Mouse (Mus musculus) neural tube, embryonic 14.5 days (tissue): ENCODE measurements around the gene Nebl. TPM values are rescaled to one million over a fixed set of nuclear protein-coding genes. Genes with fewer than 3 reads are reported as not detected.

Source experiments
- ATAC-seq: fragments of 200-750 bp; cut with Nextera tagmentation; 2 replicates; pipeline ENCODE4 v1.8.0; 2017; ENCODE audit warnings: low read depth, mild to moderate bottlenecking, moderate TSS enrichment, moderate library complexity
- H3K27ac ChIP-seq: fragments of 300-500 bp; sonication (generic); 2 replicates; pipeline ENCODE4 v1.5.1; 2014; ENCODE audit warnings: low read depth, mild to moderate bottlenecking, control low read depth, low read length, moderate library complexity, mixed read lengths
- H3K27me3 ChIP-seq: fragments of 300-500 bp; sonication (generic); 2 replicates; pipeline ENCODE4 v1.6.1; 2014; ENCODE audit warnings: low read length; ENCODE audit not compliant: control insufficient read depth, insufficient read depth
- H3K36me3 ChIP-seq: fragments of 300-500 bp; sonication (generic); 2 replicates; pipeline ENCODE4 v1.6.1; 2014; ENCODE audit warnings: low read length, mixed read lengths; ENCODE audit not compliant: control insufficient read depth, insufficient read depth
- H3K4me1 ChIP-seq: fragments of 300-500 bp; sonication (generic); 2 replicates; pipeline ENCODE4 v1.6.1; 2014; ENCODE audit warnings: low read length; ENCODE audit not compliant: control insufficient read depth, insufficient read depth
- H3K4me2 ChIP-seq: fragments of 300-500 bp; sonication (generic); 2 replicates; pipeline ENCODE4 v1.6.1; 2014; ENCODE audit warnings: mild to moderate bottlenecking, low read depth, low read length, control low read depth
- H3K4me3 ChIP-seq: fragments of 300-500 bp; sonication (generic); 2 replicates; pipeline ENCODE4 v1.5.1; 2014; ENCODE audit warnings: low read depth, low read length, control low read depth, mixed read lengths
- H3K9ac ChIP-seq: fragments of 300-500 bp; sonication (generic); replicated peaks from 2 replicates; pipeline ENCODE4 v1.6.1; 2014; ENCODE audit warnings: low read depth, mild to moderate bottlenecking, control low read depth, low read length, mixed read lengths
- H3K9me3 ChIP-seq: fragments of 300-500 bp; sonication (generic); 2 replicates; pipeline ENCODE4 v1.6.1; 2016; ENCODE audit warnings: low read length; ENCODE audit not compliant: control insufficient read depth
- WGBS: fragments of 180-500 bp; shearing (Covaris S2); extraction: QIAGEN DNeasy Blood & Tissue Kit; methylation state at CpG from one replicate; pipeline ENCODE4 v1.1.7; 2014; 5-methylcytosine and 5-hydroxymethylcytosine counted together
- polyA plus RNA-seq: library from polyadenylated mRNA; unstranded; fragments of >200 nt; fragmentation: Nextera tagmentation; extraction: Ambion mirVana; gene quantifications from 2 replicates; pipeline ENCODE4 v1.2.1, GENCODE M21; 2014

The Nebl gene
- polyA plus RNA-seq, 1 experiment from 2014 or later = 16.7 TPM

DNA sequence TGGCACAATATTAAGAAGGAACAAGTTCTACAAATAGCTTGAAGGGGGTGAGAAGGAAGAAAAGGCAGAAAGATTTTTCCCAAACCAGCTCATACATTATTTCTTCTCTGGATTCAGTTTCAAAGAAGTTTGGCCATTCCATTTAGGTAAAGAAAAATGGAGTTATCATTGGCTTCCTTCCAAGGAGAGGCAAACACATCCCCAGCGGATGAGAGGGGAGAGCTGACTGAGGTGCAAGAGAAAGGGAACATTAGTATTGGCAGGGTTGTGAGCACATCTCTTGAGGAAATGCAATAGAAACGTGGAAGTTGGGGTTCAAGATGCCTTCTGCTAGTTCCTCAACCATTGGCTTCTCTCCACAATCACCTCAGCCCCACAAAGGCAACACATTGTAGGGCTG lies 159.5 kb downstream of the Nebl start:
- Histone ChIP-seq H3K4me1 (no peaks in the 10 kb centered on the region), H3K4me2 (no peak overlapping the region), H3K4me3 (no peak overlapping the region), H3K9ac (no peak overlapping the region), H3K9me3 (no peaks in the 10 kb centered on the region), H3K27ac (no peak overlapping the region), H3K36me3 (no peaks in the 10 kb centered on the region), H3K27me3 (no peaks in the 10 kb centered on the region)
- 64% methylated on average over 2 of the region's 2 CpGs for WGBS
- no peak for ATAC-seq

DNA sequence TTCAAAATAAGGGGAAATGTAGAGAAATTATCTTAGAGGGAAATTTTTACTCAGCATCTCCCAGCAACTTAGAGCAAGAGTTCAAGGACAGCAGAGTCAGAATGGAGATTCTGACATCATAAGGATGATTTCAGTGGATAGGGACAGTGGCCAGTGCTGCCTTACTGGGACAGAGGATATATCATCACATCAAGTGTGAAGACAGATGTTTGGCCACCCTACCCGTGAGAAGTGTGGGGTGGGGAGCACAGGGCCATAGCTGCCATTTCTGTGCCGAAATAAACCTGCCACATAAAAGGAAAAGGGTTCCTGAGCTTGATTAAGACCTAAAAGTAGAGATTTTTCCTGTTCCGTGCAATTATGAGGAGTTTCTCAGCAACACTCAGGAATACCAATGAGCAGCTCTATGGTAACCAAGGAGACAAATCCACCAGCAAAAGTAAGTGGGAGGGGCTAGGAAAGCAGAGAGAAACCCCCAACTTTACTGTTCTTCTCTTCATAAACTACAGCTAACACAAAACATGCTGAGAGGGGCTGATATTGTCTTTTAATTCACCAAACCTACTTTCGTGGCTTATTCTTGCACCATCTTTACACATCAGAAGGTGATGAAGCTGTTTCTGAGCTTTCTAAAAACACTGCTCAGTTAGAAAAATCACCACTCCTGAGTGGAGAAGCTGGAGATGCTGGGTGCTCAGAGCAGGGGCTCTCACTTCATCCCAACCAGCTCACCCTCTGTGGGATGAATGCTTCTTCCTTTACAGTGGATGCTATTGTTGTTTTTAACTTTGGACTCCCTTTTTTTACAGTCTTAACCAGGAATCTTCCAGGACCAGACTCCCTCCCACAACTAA lies 172.1 kb downstream of the Nebl start:
- no peaks in the 10 kb centered on the region for H3K27me3 ChIP-seq
- H3K4me1 ChIP-seq = no peaks in the 10 kb centered on the region
- WGBS = 32% methylated on average over 4 of the region's 4 CpGs
- H3K4me3 ChIP-seq = no peak overlapping the region
- H3K9me3 ChIP-seq = no peaks in the 10 kb centered on the region
- no peak overlapping the region for H3K9ac ChIP-seq
- no peaks in the 10 kb centered on the region for H3K36me3 ChIP-seq
- peak; percentile 58; the same call in 1 of the 2 replicates for ATAC-seq
- no peak overlapping the region for H3K27ac ChIP-seq
- H3K4me2 ChIP-seq = no peak overlapping the region

DNA sequence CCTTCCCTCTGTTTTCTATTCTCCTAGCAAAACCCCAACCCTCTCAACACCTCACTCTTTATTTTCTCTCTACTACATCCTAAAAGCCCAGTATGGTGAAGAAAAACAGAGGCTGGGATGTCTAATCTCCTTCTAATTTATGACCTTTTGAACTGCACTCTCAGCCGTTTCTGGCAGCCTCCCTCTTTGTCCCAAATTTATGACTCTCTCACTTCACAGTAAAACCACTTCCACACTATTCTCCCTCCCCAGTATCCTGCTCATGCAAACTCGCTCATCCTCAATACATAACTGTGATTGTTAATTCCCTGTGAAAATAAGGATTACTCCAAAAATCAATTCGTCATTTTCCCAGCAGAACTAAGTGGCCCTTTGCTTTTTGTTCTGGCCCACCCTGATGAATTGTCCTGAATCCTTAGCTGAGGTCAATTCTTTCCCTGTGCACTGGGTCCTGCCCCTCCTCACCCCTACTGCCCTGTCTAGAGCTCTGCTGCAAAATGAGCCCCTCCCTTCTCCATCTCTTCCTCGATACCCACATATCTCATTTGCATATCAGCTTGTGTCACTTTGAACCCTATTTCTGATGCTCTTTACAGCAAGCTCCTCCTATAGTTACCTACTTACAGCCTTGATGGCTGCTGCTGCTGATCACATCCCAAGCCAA lies 181.2 kb downstream of the Nebl start:
- Histone ChIP-seq H3K36me3 (no peaks in the 10 kb centered on the region), H3K27ac (no peak overlapping the region; the same call in 1 of the 2 replicates), H3K27me3 (no peaks in the 10 kb centered on the region), H3K4me2 (no peak overlapping the region), H3K9ac (no peak overlapping the region), H3K4me3 (no peak overlapping the region), H3K9me3 (no peaks in the 10 kb centered on the region), H3K4me1 (no peaks in the 10 kb centered on the region)
- 9% methylated on average over 4 of the region's 4 CpGs for WGBS
- ATAC-seq = peak; percentile 46; the same call in 1 of the 2 replicates

DNA sequence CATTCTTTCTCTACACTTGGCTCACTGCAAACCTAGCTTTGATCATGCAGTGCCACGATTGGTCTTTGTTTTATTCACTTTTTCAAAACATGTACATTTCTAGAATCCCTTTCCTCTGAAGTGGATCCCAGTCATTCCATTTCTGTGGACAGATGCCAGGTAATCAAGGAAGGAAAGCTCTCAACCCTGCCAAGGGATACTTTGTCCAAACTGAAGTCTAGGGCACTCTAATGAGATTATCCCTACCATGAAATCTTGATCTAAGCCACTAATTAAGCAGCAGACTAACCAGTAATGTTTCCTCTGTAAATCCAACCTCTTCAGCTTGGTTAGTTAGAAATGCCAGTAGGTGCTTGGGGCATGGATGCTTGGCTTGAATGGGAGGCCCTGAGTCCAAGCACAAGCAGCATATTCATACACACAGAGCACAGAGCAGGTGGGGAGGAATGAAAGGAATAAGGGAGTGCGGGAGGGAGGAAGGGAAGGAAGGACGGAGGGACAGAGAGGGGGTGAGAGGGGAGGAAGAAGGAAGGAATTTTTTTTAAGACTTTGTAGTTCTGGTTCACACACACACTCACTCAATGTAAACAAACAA lies 184.8 kb downstream of the Nebl start:
- ATAC-seq = no peak
- WGBS = 91% methylated on average over 3 of the region's 3 CpGs

DNA sequence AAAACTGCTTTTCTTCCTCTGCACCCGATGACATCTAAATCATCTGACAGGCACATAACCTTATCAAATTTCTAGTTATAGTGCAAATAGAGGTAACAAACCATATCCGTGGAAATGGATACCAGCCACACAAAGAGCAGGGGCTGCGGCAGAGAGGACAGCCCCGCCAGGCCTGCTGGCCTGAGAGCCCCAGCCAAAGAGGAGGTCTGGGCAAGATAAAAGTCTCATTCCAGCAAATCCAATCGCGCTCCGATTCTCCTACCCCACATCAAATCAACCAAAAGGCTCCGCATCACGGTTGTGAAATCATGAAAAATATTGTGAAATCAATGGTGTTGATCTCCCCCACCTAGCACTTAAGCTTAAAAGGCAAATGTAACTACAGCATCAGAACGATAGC lies 191.5 kb downstream of the Nebl start:
- ATAC-seq = no peak

More for the DNA sequence above, 184.8 kb downstream of the Nebl start:
- Histone ChIP-seq H3K4me3 (no peak overlapping the region), H3K4me1 (no peaks in the 10 kb centered on the region), H3K9me3 (no peaks in the 10 kb centered on the region), H3K4me2 (no peak overlapping the region), H3K27ac (no peak overlapping the region), H3K9ac (no peak overlapping the region), H3K27me3 (no peaks in the 10 kb centered on the region), H3K36me3 (no peaks in the 10 kb centered on the region)

DNA sequence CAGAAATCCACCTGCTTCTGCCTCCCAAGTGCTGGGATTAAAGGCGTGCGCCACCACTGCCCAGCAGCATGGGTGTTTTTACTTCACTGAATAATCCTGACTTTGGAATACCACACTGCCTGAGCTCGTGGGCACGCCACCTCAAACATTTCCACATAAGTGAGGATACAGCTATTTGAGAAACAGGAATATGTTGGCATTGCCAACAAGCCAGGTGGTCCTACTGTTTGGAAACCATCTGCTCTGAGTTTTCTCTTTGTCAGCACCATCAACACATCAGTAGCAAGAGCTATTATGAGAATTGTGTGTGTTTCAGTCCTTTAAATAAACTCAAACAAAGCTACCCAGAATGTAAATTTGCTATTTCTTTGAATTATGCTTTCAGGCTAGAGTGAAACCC lies 192.8 kb downstream of the Nebl start:
- Histone ChIP-seq H3K9me3 (no peaks in the 10 kb centered on the region), H3K4me1 (no peaks in the 10 kb centered on the region), H3K4me3 (no peak overlapping the region), H3K27ac (no peak overlapping the region), H3K9ac (no peak overlapping the region), H3K4me2 (no peak overlapping the region), H3K27me3 (no peaks in the 10 kb centered on the region), H3K36me3 (no peaks in the 10 kb centered on the region)
- ATAC-seq = no peak
- WGBS = 87% methylated on average over 4 of the region's 4 CpGs

More for the DNA sequence above, 191.5 kb downstream of the Nebl start:
- H3K27me3 ChIP-seq = no peaks in the 10 kb centered on the region
- H3K9ac ChIP-seq = no peak overlapping the region
- H3K4me1 ChIP-seq = no peaks in the 10 kb centered on the region
- WGBS = 82% methylated on average over 10 of the region's 10 CpGs
- H3K9me3 ChIP-seq = no peaks in the 10 kb centered on the region
- no peak overlapping the region for H3K4me3 ChIP-seq
- H3K4me2 ChIP-seq = no peak overlapping the region
- no peak overlapping the region for H3K27ac ChIP-seq
- H3K36me3 ChIP-seq = no peaks in the 10 kb centered on the region

DNA sequence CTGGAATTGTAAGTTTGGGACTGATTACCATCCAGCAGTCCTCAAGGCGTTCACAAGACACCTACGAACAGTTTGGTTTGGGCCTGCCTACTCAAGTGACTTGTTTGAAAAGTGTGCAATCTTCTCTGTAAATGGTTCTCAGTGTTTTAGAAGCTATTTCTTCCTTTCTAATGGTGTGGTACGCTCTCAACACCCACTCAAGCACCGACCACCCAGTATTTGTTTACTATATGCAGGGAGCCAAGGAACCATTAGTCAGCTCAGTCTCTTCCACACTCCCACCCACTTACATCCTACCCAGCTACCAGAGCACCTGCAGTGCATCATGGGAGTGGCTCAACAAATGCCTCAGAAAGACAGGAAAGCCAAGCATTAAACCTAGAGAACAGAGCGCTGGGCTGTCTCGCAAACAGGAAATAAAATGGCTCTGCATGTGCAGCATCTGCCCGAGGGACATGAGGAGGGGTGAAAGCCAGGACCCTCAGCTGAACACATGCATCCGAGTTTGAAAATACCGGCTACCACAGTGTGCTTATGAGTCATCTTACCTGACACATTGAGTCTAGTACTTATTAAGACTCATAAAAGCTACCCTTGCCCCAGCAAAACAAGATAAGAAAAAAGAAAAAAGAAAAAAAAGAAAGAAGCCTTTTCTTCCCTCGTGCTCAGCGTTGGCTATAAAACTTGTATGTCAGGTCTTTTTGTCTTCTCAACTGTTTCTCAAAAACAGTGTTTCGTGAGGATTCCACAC lies 199.7 kb downstream of the Nebl start:
- no peak overlapping the region for H3K4me2 ChIP-seq
- no peak for ATAC-seq
- no peak overlapping the region for H3K4me3 ChIP-seq
- H3K9ac ChIP-seq = no peak overlapping the region
- no peaks in the 10 kb centered on the region for H3K9me3 ChIP-seq
- no peaks in the 10 kb centered on the region for H3K4me1 ChIP-seq
- no peaks in the 10 kb centered on the region for H3K36me3 ChIP-seq
- no peaks in the 10 kb centered on the region for H3K27me3 ChIP-seq
- no peak overlapping the region for H3K27ac ChIP-seq
- 72% methylated on average over 12 of the region's 12 CpGs for WGBS

DNA sequence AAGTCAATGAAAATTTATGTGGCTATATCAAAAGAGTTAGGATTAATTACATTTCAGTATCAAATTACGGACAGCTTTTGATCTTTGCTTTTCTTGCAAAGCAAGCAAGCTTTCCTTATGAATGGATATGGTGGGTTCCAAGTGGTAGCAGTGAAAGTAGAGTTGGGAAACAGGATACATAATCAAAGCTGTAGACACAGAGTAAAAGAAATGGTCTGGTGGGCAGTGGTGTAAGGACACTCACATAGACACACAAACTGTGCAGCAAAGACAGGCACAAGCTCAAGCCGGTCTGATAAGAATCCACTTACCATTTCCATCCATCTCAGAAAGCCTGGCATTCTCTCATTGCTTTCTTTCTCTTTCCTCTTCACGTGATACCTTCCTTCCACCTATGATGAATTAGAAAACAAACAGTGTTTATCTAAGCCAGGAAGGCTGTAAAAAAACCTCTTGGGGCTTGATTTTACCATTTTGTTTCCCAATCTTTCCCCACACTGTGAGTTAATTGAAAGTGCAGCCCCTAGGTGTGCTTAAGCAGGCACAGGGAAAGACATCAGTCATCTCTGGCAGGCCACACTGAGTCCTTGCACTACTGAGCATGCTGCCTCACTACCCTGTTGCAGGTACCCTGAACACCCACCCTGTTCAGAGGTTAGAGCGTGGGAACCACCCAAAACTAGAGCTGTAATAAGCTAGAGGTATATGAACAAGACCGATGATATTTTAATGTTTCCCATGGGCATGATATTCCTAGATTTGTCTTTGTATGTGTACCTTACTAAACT lies 205.3 kb downstream of the Nebl start:
- ATAC-seq = peak; percentile 66; the same call in 1 of the 2 replicates
- 67% methylated on average over 5 of the region's 5 CpGs for WGBS

More for the DNA sequence above, 205.3 kb downstream of the Nebl start:
- Histone ChIP-seq H3K9me3 (no peaks in the 10 kb centered on the region), H3K27ac (no peak overlapping the region), H3K4me1 (0 out of 2 replicates have a peak, but pooled peaks cover 10% of the 10 kb centered on the region), H3K4me3 (no peak overlapping the region), H3K27me3 (no peaks in the 10 kb centered on the region), H3K36me3 (no peaks in the 10 kb centered on the region), H3K9ac (no peak overlapping the region), H3K4me2 (no peak overlapping the region)
